Mouse (Mus musculus): Measurements from ENCODE around the gene Ltbp4. TPM values are rescaled to one million over a fixed set of nuclear protein-coding genes. Genes with fewer than 3 reads are reported as not detected.
A peak's percentile ranks its signal among the peaks of the same experiment; 100 is the strongest.

Gene Ltbp4
- total RNA-seq, 2 experiments from 2014 or later = 387 to 393 TPM

DNA sequence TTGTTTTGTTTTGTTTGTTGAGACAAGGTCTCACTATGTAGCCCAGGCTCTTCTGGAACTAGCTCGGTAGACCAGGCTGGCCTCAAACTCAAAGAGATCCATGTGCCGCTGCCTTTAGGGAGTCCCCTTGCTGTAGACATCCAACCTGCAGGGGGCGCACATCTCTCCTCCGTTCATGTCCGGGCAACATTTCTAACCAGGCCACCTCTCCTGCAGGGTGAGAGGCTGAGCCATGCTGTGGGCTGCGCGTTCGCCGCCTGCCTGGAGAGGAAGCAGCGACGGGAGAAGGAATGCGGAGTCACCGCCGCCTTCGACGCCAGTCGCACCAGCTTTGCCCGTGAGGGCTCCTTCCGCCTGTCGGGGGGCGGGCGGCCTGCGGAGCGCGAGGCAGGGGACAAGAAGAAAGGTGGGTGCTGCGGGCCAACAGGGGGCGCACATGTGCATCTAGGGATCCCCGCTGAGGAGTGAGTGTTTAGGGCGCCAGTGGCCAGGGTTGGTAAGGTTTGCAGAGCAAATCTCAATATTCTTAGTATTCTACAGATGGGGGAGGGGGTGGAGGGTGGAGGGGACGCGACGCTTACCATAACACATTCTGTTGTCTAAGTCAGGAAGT, 63.6 kb downstream of the Ltbp4 start:
- peak in 1 of 2 experiments; percentile 45 for DNase-seq
- intact Hi-C loops (cut with DNase I) = no loop called here

DNA sequence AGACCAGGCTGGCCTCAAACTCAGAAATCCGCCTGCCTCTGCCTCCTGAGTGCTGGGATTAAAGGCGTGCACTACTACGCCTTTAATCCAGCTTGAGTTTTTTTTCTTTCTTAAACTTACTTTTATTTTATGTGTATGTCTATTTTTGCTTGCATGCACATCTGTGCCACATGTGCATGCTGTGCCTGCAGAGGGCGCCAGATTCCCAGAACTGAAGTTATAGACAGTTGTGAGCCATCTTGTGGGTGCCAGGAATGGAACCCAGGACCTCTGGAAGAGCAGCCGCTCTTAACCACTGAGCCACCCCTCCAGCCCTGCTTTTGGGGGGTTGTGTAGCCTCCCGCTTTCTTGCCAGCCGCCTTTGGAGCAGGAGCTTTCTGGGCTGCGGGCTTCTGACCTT, 66.1 kb downstream of the Ltbp4 start:
- DNase-seq = no peak
- intact Hi-C loops (cut with DNase I) = no loop called here

DNA sequence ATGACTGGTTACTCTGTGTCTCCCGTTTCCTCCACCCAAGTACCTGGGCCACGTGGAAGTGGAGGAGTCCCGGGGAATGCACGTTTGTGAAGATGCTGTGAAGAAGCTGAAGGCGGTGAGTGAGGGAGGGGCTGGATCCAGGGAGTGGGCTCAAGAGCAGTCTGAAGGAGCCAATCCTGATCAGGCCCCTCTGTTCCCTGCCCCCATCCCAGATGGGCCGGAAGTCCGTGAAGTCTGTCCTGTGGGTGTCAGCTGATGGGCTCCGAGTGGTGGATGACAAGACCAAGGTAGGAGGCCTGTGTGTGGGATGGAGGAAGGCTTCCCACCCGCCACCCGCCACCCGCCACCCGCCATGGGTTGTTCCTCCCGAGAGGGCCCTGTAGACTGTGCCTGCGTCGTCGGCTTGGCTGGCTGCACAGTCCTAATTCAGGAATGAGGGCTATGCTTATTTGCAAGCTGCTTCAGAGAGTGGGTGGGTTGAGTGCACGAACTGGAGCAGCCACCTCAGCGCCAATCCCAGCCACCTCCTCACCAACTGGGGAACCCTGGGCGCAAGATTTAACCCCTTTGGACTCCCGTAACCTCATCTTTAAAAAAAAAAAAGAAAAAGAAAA, 70.9 kb downstream of the Ltbp4 start:
- intact Hi-C loops (cut with DNase I) = no loop called here
- DNase-seq = no peak

DNA sequence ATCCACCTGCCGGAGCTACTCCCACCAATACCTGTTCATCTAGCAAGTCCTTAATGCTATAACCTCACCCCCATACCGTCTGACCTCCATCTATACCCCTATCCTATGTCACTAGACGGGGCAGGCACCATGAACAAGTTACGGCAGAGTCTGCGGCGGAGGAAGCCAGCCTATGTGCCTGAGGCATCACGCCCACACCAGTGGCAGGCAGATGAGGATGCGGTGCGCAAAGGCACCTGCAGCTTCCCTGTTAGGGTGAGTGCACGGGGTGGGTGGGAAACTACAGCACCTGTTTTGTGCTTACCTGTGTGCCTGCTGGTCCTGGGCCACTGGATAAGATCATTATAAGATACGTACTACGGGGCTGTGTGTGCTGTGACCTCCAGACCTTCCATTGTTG, 72.7 kb downstream of the Ltbp4 start:
- intact Hi-C loops (cut with DNase I) = no loop called here
- DNase-seq = no peak

DNA sequence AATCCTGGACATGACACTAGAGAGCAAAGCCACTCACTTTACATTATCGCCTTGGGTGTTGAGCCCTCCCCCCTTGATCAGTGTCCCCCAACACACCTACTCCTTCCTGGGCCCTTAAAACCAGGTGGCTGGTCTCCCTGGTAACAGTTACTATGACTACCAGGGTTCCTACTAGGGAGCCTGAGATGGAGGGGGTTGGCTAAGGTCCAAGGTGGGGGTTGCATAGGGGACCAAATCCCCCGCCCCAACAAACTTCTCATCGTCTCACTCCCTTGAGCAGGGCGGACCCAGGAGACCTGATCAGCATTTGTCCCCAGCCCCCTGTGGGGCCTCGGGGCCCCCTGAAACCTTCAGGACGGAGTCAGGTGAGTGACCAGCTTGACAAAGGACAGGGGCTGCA, 75.6 kb downstream of the Ltbp4 start:
- no peak for DNase-seq
- intact Hi-C loops (cut with DNase I) = no loop called here

DNA sequence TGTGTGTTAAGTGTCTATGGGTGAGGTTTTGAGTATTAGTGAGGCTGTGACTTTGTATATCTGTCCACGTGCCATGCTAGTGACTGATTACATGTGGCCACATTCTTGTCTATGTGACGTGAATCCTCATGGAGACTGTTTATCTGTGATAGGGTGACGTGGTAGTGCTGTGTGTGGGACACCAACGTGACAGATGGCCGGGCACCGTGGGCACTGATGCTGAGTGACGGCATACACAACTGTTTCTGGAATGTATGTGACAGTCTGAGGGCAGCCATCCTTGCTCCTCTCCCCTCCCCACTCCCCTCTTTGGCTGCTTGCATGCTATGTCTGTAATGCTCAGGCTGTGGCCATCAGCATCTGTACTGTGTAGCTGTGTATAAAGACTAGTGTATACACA, 76.6 kb downstream of the Ltbp4 start:
- intact Hi-C loops (cut with DNase I) = no loop called here
- no peak for DNase-seq

DNA sequence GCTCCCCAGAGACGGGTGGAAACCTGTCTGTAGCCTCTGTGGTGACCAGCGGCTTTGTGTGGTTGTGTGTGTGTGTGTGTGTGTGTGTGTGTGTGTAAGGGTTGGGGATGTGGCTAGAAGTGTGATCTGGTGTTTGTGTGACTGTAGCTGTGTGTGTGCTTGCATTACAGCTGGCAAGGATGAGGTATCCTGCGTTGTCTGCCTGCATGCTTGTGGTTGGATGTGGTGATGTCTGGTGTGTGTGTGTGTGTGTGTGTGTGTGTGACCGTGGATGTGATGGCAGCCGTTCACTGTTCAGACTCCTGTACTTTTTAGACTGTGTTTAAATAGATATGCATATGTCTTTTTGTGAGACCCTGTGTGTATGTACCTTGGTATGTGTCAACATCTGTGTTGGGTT, 77.7 kb downstream of the Ltbp4 start:
- intact Hi-C loops (cut with DNase I) = no loop called here
- DNase-seq = no peak

DNA sequence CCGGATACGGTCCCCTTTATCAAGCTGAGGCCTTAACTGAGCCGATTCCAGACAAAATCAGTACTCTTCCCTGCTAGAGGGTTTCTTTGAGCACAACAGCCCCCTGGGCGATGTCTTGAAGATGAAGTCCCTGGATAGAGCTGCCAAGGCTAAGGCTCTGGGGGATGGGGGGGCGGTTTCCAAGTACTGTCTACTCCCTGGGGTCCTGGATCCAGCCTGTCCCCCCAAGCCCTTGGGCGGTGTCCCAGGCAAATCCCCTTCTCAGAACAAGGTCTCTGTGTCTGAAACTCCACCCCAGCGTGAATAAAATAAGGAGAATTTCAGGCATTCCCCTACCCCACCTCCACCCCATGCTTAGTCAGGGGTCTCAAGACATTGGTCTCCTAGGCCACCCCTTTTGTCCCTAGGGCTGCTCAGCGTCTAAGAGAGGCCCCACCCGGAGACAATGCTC, 78.2 kb downstream of the Ltbp4 start:
- peak in 1 of 2 experiments; percentile 34 for DNase-seq
- intact Hi-C loops (cut with DNase I) = no loop called here

DNA sequence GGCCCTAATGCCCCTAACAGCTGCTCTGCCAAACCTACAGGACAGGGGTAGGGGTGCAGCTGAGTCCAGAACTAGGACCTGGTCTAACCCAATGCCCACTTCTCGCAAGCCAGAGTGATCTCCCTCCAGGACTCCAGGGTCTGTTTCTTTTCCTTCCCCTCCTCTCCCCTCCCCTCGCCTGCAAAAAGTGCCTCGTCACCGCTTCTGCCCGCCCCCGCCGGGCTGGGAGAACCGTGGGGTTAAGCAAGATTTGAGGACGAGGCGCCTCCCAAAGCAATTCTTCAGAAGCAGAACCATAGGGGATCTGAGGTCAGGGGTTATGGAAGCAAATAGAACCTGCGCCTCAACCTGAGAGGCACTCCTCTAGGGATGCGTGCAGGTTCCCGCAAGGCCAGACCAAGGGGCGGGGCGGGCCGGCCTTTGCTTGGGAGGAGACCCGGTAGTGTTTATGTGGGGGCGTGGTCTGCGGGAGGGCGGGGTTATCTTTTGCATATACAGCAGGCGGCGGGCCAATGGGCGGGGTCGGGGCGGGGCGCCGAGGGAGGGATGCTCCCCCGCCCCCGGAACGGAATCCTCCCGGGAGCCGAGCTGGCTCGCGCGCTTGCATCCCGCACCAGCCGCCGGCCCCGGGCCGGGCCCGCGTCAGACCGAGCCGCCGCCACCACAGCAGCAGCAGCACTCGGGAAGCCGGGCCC, 79.1 kb downstream of the Ltbp4 start, which contains the start of gene Numbl:
Gene Numbl, plus strand, starts transcription at position 229 of the 695 bp plus-strand sequence.
- intact Hi-C loops (cut with DNase I) = no loop called here
- peak; percentile 94 for DNase-seq

DNA sequence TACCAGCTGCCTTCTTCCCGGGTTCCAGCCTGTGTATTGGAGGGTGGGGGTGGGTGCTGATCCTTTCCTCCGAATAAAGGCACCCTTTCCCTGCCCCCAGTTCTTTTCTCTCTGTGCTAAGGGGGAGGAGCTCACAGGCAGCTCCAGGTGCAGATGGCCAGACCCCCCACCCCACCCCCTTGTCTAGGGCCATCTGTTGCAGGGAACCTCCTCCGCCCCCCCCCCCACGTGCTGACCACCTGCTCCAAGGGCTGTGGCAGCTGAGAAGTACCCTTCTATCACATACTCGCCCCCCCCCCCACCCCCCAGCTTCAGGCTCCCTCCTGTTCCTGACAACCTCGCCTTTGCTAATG, 79.7 kb downstream of the Ltbp4 start:
- DNase-seq = no peak
- intact Hi-C loops (cut with DNase I) = no loop called here

DNA sequence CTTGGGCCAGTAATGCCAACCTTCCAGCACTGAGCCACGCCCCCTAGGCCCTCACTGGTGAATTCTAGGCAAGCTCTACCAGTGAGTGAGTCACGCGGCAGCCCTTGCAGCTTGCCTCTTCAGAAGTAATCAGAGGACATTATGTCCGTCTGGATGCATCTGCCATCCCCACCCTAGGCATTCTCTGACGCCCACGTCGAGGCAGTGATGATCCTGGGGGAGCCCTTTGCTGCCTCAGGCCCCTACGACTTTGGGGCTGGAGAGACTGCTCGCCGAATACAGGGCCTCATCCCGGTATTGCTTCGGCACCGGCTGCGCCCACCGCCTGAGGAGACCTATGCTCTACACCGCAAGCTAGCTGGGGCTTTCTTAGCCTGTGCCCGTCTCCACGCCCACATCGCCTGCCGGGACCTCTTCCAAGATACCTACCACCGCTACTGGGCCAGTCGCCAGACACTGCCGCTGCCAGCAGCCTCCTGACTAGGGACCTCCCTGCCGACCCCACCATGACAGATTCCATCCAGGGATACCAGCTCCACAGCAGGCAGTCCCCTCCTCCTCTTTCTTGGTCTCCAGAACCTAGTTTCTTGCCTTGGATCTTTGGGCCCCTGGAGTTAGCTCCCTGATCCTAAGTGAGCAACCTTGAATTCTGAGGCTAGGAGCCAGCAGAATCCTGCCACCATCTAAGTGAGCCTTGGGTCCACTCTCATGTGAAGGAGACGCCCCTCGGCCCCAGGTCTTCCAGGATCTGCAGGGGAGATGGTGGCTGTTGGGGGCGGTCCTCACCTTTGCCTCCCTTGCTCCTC, 80.2 kb downstream of the Ltbp4 start:
- peak; percentile 67 to 75 for DNase-seq
- intact Hi-C loops (cut with DNase I) = no loop called here

DNA sequence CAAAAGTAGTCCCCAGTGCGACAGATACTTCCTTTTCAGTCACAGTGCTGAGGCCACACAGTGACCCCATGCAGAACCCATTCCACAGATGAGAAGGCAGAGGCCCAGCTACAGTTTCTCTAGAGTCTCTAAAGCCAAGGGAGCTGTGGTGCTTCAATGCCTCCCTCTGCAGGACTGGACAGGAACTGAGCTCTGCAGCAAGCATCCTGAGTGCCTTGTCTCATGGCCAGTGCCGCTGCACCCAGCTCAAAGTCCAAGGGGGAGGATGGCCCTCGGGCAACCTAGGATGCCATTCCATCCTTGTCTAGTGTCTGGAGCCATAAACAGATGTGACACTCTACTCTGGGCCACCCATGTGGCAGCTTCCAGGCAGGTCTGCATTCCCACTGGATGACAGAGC, 81.8 kb downstream of the Ltbp4 start:
- intact Hi-C loops (cut with DNase I) = no loop called here
- DNase-seq = peak in 1 of 2 experiments; percentile 47

Other genes starting within 250 kb of the Ltbp4 start
- gene Cyp2f2, start 217.8 kb downstream of the Ltbp4 start, total RNA-seq (2021) = 1 to 10 TPM in 1 of 2 experiments, not detected in 1; 2.5 TPM
- not detected for gene Cyp2t4, start 184.0 kb downstream of the Ltbp4 start, total RNA-seq (2021)
- 10 to 100 TPM; 57.9 to 59.4 TPM for gene Egln2, start 170.9 kb downstream of the Ltbp4 start, total RNA-seq (2021)
- 10 to 100 TPM; 21.9 to 22.8 TPM for gene Rab4b, start 158.8 kb downstream of the Ltbp4 start, total RNA-seq (2021)
- gene Gm21983, start 156.6 kb downstream of the Ltbp4 start, total RNA-seq (2021) = under 1 TPM in 1 of 2 experiments, not detected in 1; 0.31 TPM
- gene Mia, start 156.5 kb downstream of the Ltbp4 start, total RNA-seq (2021) = not detected
- gene BC024978, start 141.9 kb downstream of the Ltbp4 start, total RNA-seq (2021) = 10 to 100 TPM; 13.6 to 14.1 TPM
- gene Snrpa, start 141.4 kb downstream of the Ltbp4 start, total RNA-seq (2021) = 10 to 100 TPM; 46.9 to 52.7 TPM
- gene Itpkc, start 109.0 kb downstream of the Ltbp4 start, total RNA-seq (2021) = 1 to 10 TPM; 4.2 to 4.5 TPM
- gene Coq8b, start 104.7 kb downstream of the Ltbp4 start, total RNA-seq (2021) = 10 to 100 TPM; 12.8 TPM
- gene Numbl, start 79.3 kb downstream of the Ltbp4 start, total RNA-seq (2021) = 10 to 100 TPM; 10.7 to 13.8 TPM
- gene Shkbp1, start 18.3 kb upstream of the Ltbp4 start, total RNA-seq (2021) = 10 to 100 TPM; 13.8 to 17.5 TPM
- gene Gm20479, start 19.7 kb upstream of the Ltbp4 start, total RNA-seq (2021) = under 1 TPM in 1 of 2 experiments, not detected in 1; 0.99 TPM
- under 1 TPM; 0.74 to 0.87 TPM for gene Sptbn4, start 110.0 kb upstream of the Ltbp4 start, total RNA-seq (2021)
- gene Blvrb, start 110.3 kb upstream of the Ltbp4 start, total RNA-seq (2021) = 10 to 100 TPM; 38.2 to 40.8 TPM
- gene Sertad3, start 136.1 kb upstream of the Ltbp4 start, total RNA-seq (2021) = 10 to 100 TPM in 1 of 2 experiments, 1 to 10 TPM in 1; 9.1 to 10.4 TPM
- 10 to 100 TPM; 13.1 to 13.4 TPM for gene Sertad1, start 149.2 kb upstream of the Ltbp4 start, total RNA-seq (2021)
- 1 to 10 TPM; 3.1 to 3.6 TPM for gene Prx, start 161.6 kb upstream of the Ltbp4 start, total RNA-seq (2021)
- under 1 TPM; 0.31 to 0.55 TPM for gene Hipk4, start 185.6 kb upstream of the Ltbp4 start, total RNA-seq (2021)
- gene Pld3, start 215.5 kb upstream of the Ltbp4 start, total RNA-seq (2021) = 10 to 100 TPM; 32.5 to 35.1 TPM
- gene 2310022A10Rik, start 215.5 kb upstream of the Ltbp4 start, total RNA-seq (2021) = 10 to 100 TPM; 60.3 to 65.0 TPM

All from heart, postnatal 10 days (tissue).